Mouse (Mus musculus) spleen, adult 2 months (tissue): ENCODE results near the gene Angptl4. TPM values are rescaled to one million over a fixed set of nuclear protein-coding genes. Genes with fewer than 3 reads are reported as not detected.

Experiments
- DNase-seq, 2 experiments: peaks; one replicate each; pipeline versions ENCODE4 v3.0.0 to v3.0.0-alpha.2; 2012 to 2021; ENCODE audit warnings: low spot score in 2 of 2, low read depth in 1 of 2
- H3K27ac ChIP-seq: fragments of 200-500 bp; 2 replicates; pipeline ENCODE4 v1.5.1; 2012; ENCODE audit warnings: low read length, inconsistent platforms; ENCODE audit not compliant: insufficient read depth
- H3K27me3 ChIP-seq: fragments of 200-500 bp; 2 replicates; pipeline ENCODE4 v1.6.1; 2012; ENCODE audit warnings: mild to moderate bottlenecking, moderate library complexity, low read length, inconsistent platforms; ENCODE audit not compliant: control insufficient read depth, insufficient read depth
- H3K36me3 ChIP-seq: fragments of 200-500 bp; 2 replicates; pipeline ENCODE4 v1.6.1; 2012; ENCODE audit warnings: mild to moderate bottlenecking, low read length, inconsistent platforms; ENCODE audit not compliant: control insufficient read depth, insufficient read depth
- H3K4me1 ChIP-seq: fragments of 200-500 bp; 2 replicates; pipeline ENCODE4 v1.6.1; 2011; ENCODE audit warnings: inconsistent platforms; ENCODE audit not compliant: control insufficient read depth, insufficient read depth, insufficient read length
- H3K4me3 ChIP-seq: fragments of 200-500 bp; 2 replicates; pipeline ENCODE4 v1.5.1; 2011; ENCODE audit warnings: mild to moderate bottlenecking, inconsistent platforms; ENCODE audit not compliant: insufficient read depth, insufficient read length; ENCODE audit errors: extremely low read depth
- CTCF ChIP-seq: fragments of 200-500 bp; IDR thresholded peaks from 2 replicates; pipeline ENCODE4 v1.5.1; 2011; ENCODE audit warnings: mild to moderate bottlenecking, inconsistent platforms; ENCODE audit not compliant: insufficient read depth, insufficient read length, insufficient replicate concordance; ENCODE audit errors: extremely low read depth
- POLR2A ChIP-seq: fragments of 200-500 bp; IDR thresholded peaks from 2 replicates; pipeline ENCODE4 v1.6.1; 2011; ENCODE audit warnings: low read depth, low read length, inconsistent platforms
- WGBS: fragments of 180-500 bp; shearing (Covaris S2); methylation state at CpG from one replicate; pipeline ENCODE4 v1.1.7; 2018; 5-methylcytosine and 5-hydroxymethylcytosine counted together
- polyA plus RNA-seq: library from polyadenylated mRNA; depleted of rRNA; stranded (reverse); fragments of >200 nt; gene quantifications from 2 replicates; pipeline ENCODE4 v1.2.3, GENCODE M21; 2012

The Angptl4 gene
- polyA plus RNA-seq, 1 experiment, result 15.6 TPM

- Histone ChIP-seq H3K4me1 (peaks cover 10% of the 10 kb centered on the region), H3K27ac (no peak overlapping the region), H3K27me3 (peaks cover 4% of the 10 kb centered on the region; the same call in 1 of the 2 replicates), H3K36me3 (no peaks in the 10 kb centered on the region; the same call in 1 of the 2 replicates), H3K4me3 (no peak overlapping the region)
- 81% methylated on average over 6 of the region's 6 CpGs for WGBS
- TF ChIP-seq POLR2A (no peak), CTCF (no peak)
- DNase-seq, result no peak
These were observed 33.8 kb upstream of the Angptl4 start for GRCm38 (mm10) chr17:33815399-33815798.

GRCm38 (mm10) chr17:33812990-33813389 is 31.4 kb upstream of the Angptl4 start:
- 63% methylated on average over 4 of the region's 4 CpGs for WGBS
- Histone ChIP-seq H3K4me3 (no peak overlapping the region), H3K36me3 (no peaks in the 10 kb centered on the region), H3K4me1 (peaks cover 6% of the 10 kb centered on the region), H3K27me3 (peaks cover 7% of the 10 kb centered on the region), H3K27ac (peak overlapping the region; percentile 26; the same call in 1 of the 2 replicates)
- TF ChIP-seq POLR2A, result no peak
- TF ChIP-seq CTCF, result no peak
- no peak for DNase-seq

GRCm38 (mm10) chr17:33812475-33812874 is 30.8 kb upstream of the Angptl4 start:
- Histone ChIP-seq H3K36me3 (no peaks in the 10 kb centered on the region), H3K4me1 (peaks cover 4% of the 10 kb centered on the region), H3K27me3 (peaks cover 7% of the 10 kb centered on the region), H3K4me3 (no peak overlapping the region), H3K27ac (peak overlapping the region; percentile 26; the same call in 1 of the 2 replicates)
- TF ChIP-seq CTCF, result no peak
- no peak for TF ChIP-seq POLR2A
- WGBS, result 41% methylated on average over 3 of the region's 3 CpGs
- DNase-seq, result no peak

- Histone ChIP-seq H3K27ac (peak overlapping the region; percentile 33; the same call in 1 of the 2 replicates), H3K36me3 (no peaks in the 10 kb centered on the region), H3K27me3 (peaks cover 7% of the 10 kb centered on the region), H3K4me1 (peaks cover 4% of the 10 kb centered on the region), H3K4me3 (peak overlapping the region; percentile 55; the same call in 1 of the 2 replicates)
- TF ChIP-seq CTCF, result no peak
- TF ChIP-seq POLR2A, result no peak
- 36% methylated on average over 7 of the region's 7 CpGs for WGBS
- DNase-seq, result no peak
These were observed 29.5 kb upstream of the Angptl4 start for GRCm38 (mm10) chr17:33811142-33811516.

- H3K4me3 ChIP-seq, result peak within 1 kb of the TSS; percentile 55
- H3K27ac ChIP-seq, result peak within 1 kb of the TSS; percentile 72
- H3K4me1 ChIP-seq, result peaks cover 4% of the 10 kb centered on the region
- peak; percentile 75 to 78 for DNase-seq
- no peaks in the 10 kb centered on the region for H3K36me3 ChIP-seq
- WGBS, result 3% methylated on average over 36 of the region's 36 CpGs
- peaks cover 7% of the 10 kb centered on the region for H3K27me3 ChIP-seq
- TF ChIP-seq CTCF (no peak), POLR2A (no peak; the same call in 1 of the 2 replicates)
These were observed 28.9 kb upstream of the Angptl4 start, which contains the start of gene Kank3 for GRCm38 (mm10) chr17:33810334-33811141. TSS of gene Kank3 (plus strand) at chr17:33810519.

GRCm38 (mm10) chr17:33808192-33808591 is 26.6 kb upstream of the Angptl4 start:
- DNase-seq, result no peak
- 10% methylated on average over 10 of the region's 10 CpGs for WGBS
- H3K27ac ChIP-seq, result no peak overlapping the region
- H3K27me3 ChIP-seq, result peaks cover 7% of the 10 kb centered on the region
- no peak for TF ChIP-seq POLR2A
- no peak for TF ChIP-seq CTCF
- H3K4me3 ChIP-seq, result no peak overlapping the region
- no peaks in the 10 kb centered on the region for H3K36me3 ChIP-seq
- peaks cover 4% of the 10 kb centered on the region for H3K4me1 ChIP-seq

- 77% methylated on average over 8 of the region's 9 CpGs for WGBS
- Histone ChIP-seq H3K27ac (no peak overlapping the region), H3K36me3 (no peaks in the 10 kb centered on the region), H3K4me3 (no peak overlapping the region), H3K27me3 (peaks cover 7% of the 10 kb centered on the region), H3K4me1 (peaks cover 4% of the 10 kb centered on the region)
- no peak for TF ChIP-seq CTCF
- no peak for DNase-seq
These were observed 25.7 kb upstream of the Angptl4 start for GRCm38 (mm10) chr17:33807181-33807888.
